Mouse (Mus musculus) cerebellum, postnatal 10 days (tissue): ENCODE measurements around the gene Ifitm3.
"Not testable (repeated sequence)": the region's sequence is repeated elsewhere in the genome, so short reads cannot be mapped to it uniquely, and the experiment has no call there.

ENCODE experiments used
- DNase-seq, 2 experiments: peaks; one replicate each; pipeline ENCODE4 v3.0.0; 2021; ENCODE audit warnings: mixed read lengths in 2 of 2

Ifitm3 gene

GRCm38 (mm10) chr7:140998853-140999700, 11.5 kb downstream of the Ifitm3 start:
- no peak for DNase-seq

GRCm38 (mm10) chr7:140997817-140998216, 12.8 kb downstream of the Ifitm3 start:
- DNase-seq, result no peak

- DNase-seq, result no peak
Observed at GRCm38 (mm10) chr7:140991117-140991689, 19.4 kb downstream of the Ifitm3 start.

- peak in 1 of 2 experiments; percentile 18 for DNase-seq
Observed at GRCm38 (mm10) chr7:140990622-140991021, 19.9 kb downstream of the Ifitm3 start.

- DNase-seq, result no peak
Observed at GRCm38 (mm10) chr7:140990185-140990584, 20.4 kb downstream of the Ifitm3 start.

- no peak for DNase-seq
Observed at GRCm38 (mm10) chr7:140989022-140989421, 21.5 kb downstream of the Ifitm3 start.

GRCm38 (mm10) chr7:140987182-140988138, 23.1 kb downstream of the Ifitm3 start:
- no peak for DNase-seq

GRCm38 (mm10) chr7:140982971-140983370, 27.6 kb downstream of the Ifitm3 start:
- DNase-seq, result no peak

GRCm38 (mm10) chr7:140981704-140982103, 28.9 kb downstream of the Ifitm3 start:
- DNase-seq, result no peak

- not testable (repeated sequence) for DNase-seq
Observed at GRCm38 (mm10) chr7:140976720-140977119, 33.9 kb downstream of the Ifitm3 start.

- DNase-seq, result no peak
Observed at GRCm38 (mm10) chr7:140975465-140975864, 35.1 kb downstream of the Ifitm3 start.

- no peak for DNase-seq
Observed at GRCm38 (mm10) chr7:140974940-140975339, 35.6 kb downstream of the Ifitm3 start.

GRCm38 (mm10) chr7:140973396-140974165, 37.0 kb downstream of the Ifitm3 start:
- DNase-seq, result no peak

GRCm38 (mm10) chr7:140971479-140972171, 38.9 kb downstream of the Ifitm3 start:
- DNase-seq, result no peak

- DNase-seq, result no peak
Observed at GRCm38 (mm10) chr7:140970931-140971330, 39.6 kb downstream of the Ifitm3 start.

GRCm38 (mm10) chr7:140968710-140969109, 41.9 kb downstream of the Ifitm3 start:
- DNase-seq, result not testable (repeated sequence)

GRCm38 (mm10) chr7:140967862-140968591, 42.5 kb downstream of the Ifitm3 start:
- no peak for DNase-seq

- no peak for DNase-seq
Observed at GRCm38 (mm10) chr7:140966921-140967320, 43.6 kb downstream of the Ifitm3 start, which contains the start of gene Ifitm1. Ifitm1 (plus strand) TSS chr7:140967221.

GRCm38 (mm10) chr7:140962733-140963132, 47.8 kb downstream of the Ifitm3 start:
- no peak for DNase-seq

GRCm38 (mm10) chr7:140961416-140961815, 49.2 kb downstream of the Ifitm3 start:
- no peak for DNase-seq

GRCm38 (mm10) chr7:140960026-140960425, 50.5 kb downstream of the Ifitm3 start:
- no peak for DNase-seq
